26 mouse cellular contexts compared by ENCODE assay signal in genomic region chr4:149249311-149249710, GRCm38 (mm10). TPM values are rescaled to one million over a fixed set of nuclear protein-coding genes. Genes with fewer than 3 reads are reported as not detected.
DNase-seq lines count a peak whose midpoint lies in the region; ATAC-seq and TF ChIP-seq lines count a peak whose summit lies in the region.
"Had no signal": no experiment of that assay in that cellular context is flagged by ENCODE, and none has a peak within 500 bp of the region (broad histone marks: within the 10 kb centered on the region; RNA-seq: fewer than 3 reads in every experiment).

No protein-coding gene starts in this region.

- no peak overlapping the region for H3K4me3 ChIP-seq in liver, adult 2 months (ENCODE audit: insufficient read depth, low read depth, low read length)
- H3K4me3 ChIP-seq in liver, embryonic 12.5 days: no peak overlapping the region
- no peak overlapping the region for H3K4me3 ChIP-seq in lung, embryonic 15.5 days
- H3K4me3 ChIP-seq: embryonic facial prominence, embryonic 13.5 days; heart, embryonic 10.5 days; heart, embryonic 15.5 days; intestine, embryonic 15.5 days; midbrain, embryonic 10.5 days; myocyte had no signal

- no peak overlapping the region for H3K27ac ChIP-seq in liver, adult 2 months (replicated peaks; ENCODE audit: insufficient read depth, low read depth, low read length)
- no peak overlapping the region for H3K27ac ChIP-seq in liver, embryonic 12.5 days
- peak overlapping the region; percentile 46; the same call in 1 of the 2 replicates for H3K27ac ChIP-seq in lung, embryonic 15.5 days
- H3K27ac ChIP-seq: embryonic facial prominence, embryonic 13.5 days; heart, embryonic 10.5 days; heart, embryonic 15.5 days; intestine, embryonic 15.5 days; kidney, postnatal 0 days; midbrain, embryonic 10.5 days had no signal

- no peak for TF ChIP-seq CTCF in liver, adult 2 months (IDR thresholded peaks at IDR 0.05; ENCODE audit: low read depth, low read length)

- 98% methylated on average over 1 of the region's 1 CpGs for WGBS in liver, adult 2 months
- WGBS in liver, embryonic 12.5 days (ENCODE audit: insufficient replicate concordance): 65% methylated on average over 1 of the region's 1 CpGs
- WGBS in lung, embryonic 15.5 days: 62% methylated on average over 1 of the region's 1 CpGs

- H3K4me1 ChIP-seq in liver, adult 2 months (ENCODE audit: control insufficient read depth, insufficient read depth, low read length): no peaks in the 10 kb centered on the region
- H3K4me1 ChIP-seq in liver, embryonic 12.5 days: no peaks in the 10 kb centered on the region
- no peaks in the 10 kb centered on the region for H3K4me1 ChIP-seq in lung, embryonic 15.5 days
- H3K4me1 ChIP-seq: embryonic facial prominence, embryonic 13.5 days; heart, embryonic 10.5 days; heart, embryonic 15.5 days; intestine, embryonic 15.5 days had no signal

- no peak overlapping the region for H3K9ac ChIP-seq in liver, adult 2 months (ENCODE audit: low read depth, low read length)
- H3K9ac ChIP-seq in liver, embryonic 12.5 days: no peak overlapping the region
- H3K9ac ChIP-seq in lung, embryonic 15.5 days: no peak overlapping the region
- H3K9ac ChIP-seq: embryonic facial prominence, embryonic 13.5 days; forebrain, postnatal 0 days; heart, embryonic 15.5 days; intestine, embryonic 15.5 days had no signal

- H3K79me2 ChIP-seq in liver, adult 2 months (ENCODE audit: control insufficient read depth, insufficient read depth, low read length): no peaks in the 10 kb centered on the region; the same call in 1 of the 2 replicates

- no peaks in the 10 kb centered on the region for H3K9me3 ChIP-seq in liver, embryonic 12.5 days (replicated peaks)
- no peaks in the 10 kb centered on the region for H3K9me3 ChIP-seq in lung, embryonic 15.5 days
- H3K9me3 ChIP-seq: embryonic facial prominence, embryonic 13.5 days; G1E; heart, embryonic 10.5 days; heart, embryonic 15.5 days; intestine, embryonic 15.5 days; midbrain, embryonic 10.5 days had no signal

- no peak overlapping the region for H3K4me2 ChIP-seq in liver, embryonic 12.5 days
- H3K4me2 ChIP-seq in lung, embryonic 15.5 days: no peak overlapping the region
- H3K4me2 ChIP-seq: embryonic facial prominence, embryonic 13.5 days; heart, embryonic 15.5 days; intestine, embryonic 15.5 days had no signal

- H3K27me3 ChIP-seq in liver, adult 2 months (ENCODE audit: control insufficient read depth, insufficient read depth, low read length): no peaks in the 10 kb centered on the region
- H3K27me3 ChIP-seq in liver, embryonic 12.5 days (replicated peaks): no peaks in the 10 kb centered on the region
- H3K27me3 ChIP-seq in lung, embryonic 15.5 days: no peaks in the 10 kb centered on the region
- H3K27me3 ChIP-seq: embryonic facial prominence, embryonic 13.5 days; heart, embryonic 15.5 days; intestine, embryonic 15.5 days had no signal

- no peak for TF ChIP-seq POLR2A in liver, adult 2 months (IDR thresholded peaks at IDR 0.05; ENCODE audit: extremely low read depth, insufficient read depth, low read length)

- DNase-seq in heart, adult 11 months: peak; percentile 21
- DNase-seq in heart, adult 18-20 months: no peak
- DNase-seq in liver, adult 2 months (ENCODE audit: extremely low read depth, low read depth, low spot score): peak; percentile 58
- DNase-seq in lung, postnatal 25 days (ENCODE audit: low spot score): peak; percentile 80
- DNase-seq in thymus, postnatal 25 days: no peak
- DNase-seq in cerebellum, adult 11-12 months: no peak
- DNase-seq: adrenal gland, postnatal 10 days; cerebellum, adult 11 months; cerebellum, adult 9-11 months; forebrain, postnatal 0 days; kidney, adult 8-10 months; kidney, postnatal 4 days; liver; thymus, adult 2 months; thymus, postnatal 4 days had no signal

- peaks cover 69% of the 10 kb centered on the region for H3K36me3 ChIP-seq in liver, adult 2 months (ENCODE audit: control insufficient read depth, insufficient read depth, low read length)
- peaks cover 21% of the 10 kb centered on the region; the same call in 1 of the 2 replicates for H3K36me3 ChIP-seq in liver, embryonic 12.5 days
- H3K36me3 ChIP-seq in lung, embryonic 15.5 days: peaks cover 60% of the 10 kb centered on the region

- no peak for ATAC-seq in liver, embryonic 12.5 days
- no peak for ATAC-seq in lung, embryonic 15.5 days (ENCODE audit: borderline replicate concordance, extremely low read depth, low FRiP score, low TSS enrichment)
- ATAC-seq: forebrain, postnatal 0 days; hindbrain, postnatal 0 days; intestine, embryonic 15.5 days had no signal

RNA-seq across cellular contexts. Expression of gene Kif1b, which starts 58.2 kb away (rescaled TPM):
- total RNA-seq in heart, adult 18-20 months (2021): 100 to 1,000 TPM; 154 to 180 TPM
- 74.4 and 94.2 TPM in 2 replicates for total RNA-seq in liver, adult 2 months (2014; rRNA removed)
- polyA plus RNA-seq in liver, adult 2 months (2012; rRNA removed): 38.4 and 41.2 TPM in 2 replicates
- 9.1 and 9.2 TPM in 2 replicates for polyA plus RNA-seq in liver, embryonic 12.5 days (2016; fragmentation: Nextera tagmentation; extraction: Ambion mirVana)
- polyA plus RNA-seq in lung, embryonic 15.5 days (2015; fragmentation: Nextera tagmentation; extraction: Ambion mirVana): 34.4 and 36.5 TPM in 2 replicates

Comparison
In these comparisons a context has a peak if more than half of its experiments do, and no peak if none do; other contexts are left out.
1. DNase-seq: peak in heart, adult 11 months (single experiment), liver, adult 2 months (single experiment) and lung, postnatal 25 days (single experiment); none in heart, adult 18-20 months (0 of 2), thymus, postnatal 25 days (single experiment) and cerebellum, adult 11-12 months (single experiment).